Mouse (Mus musculus) kidney, postnatal 4 days (tissue): ENCODE data around the gene Pla1a.
A peak's percentile ranks its signal among the peaks of the same experiment; 100 is the strongest.
"Not testable (repeated sequence)": the region's sequence is repeated elsewhere in the genome, so short reads cannot be mapped to it uniquely, and the experiment has no call there.

ENCODE experiments used
- DNase-seq, 2 experiments: peaks; one replicate each; pipeline ENCODE4 v3.0.0; 2021; ENCODE audit warnings: mixed read lengths in 2 of 2

Gene Pla1a

GRCm38 (mm10) chr16:38432498-38433425 is at the start of gene Pla1a:
Pla1a (minus strand) TSS chr16:38433145.
- DNase-seq: peak in 1 of 2 experiments; percentile 41

- no peak for DNase-seq
Measured at GRCm38 (mm10) chr16:38481327-38481726, 48.4 kb upstream of the Pla1a start.

GRCm38 (mm10) chr16:38478296-38478695 is 45.4 kb upstream of the Pla1a start:
- no peak for DNase-seq

DNA sequence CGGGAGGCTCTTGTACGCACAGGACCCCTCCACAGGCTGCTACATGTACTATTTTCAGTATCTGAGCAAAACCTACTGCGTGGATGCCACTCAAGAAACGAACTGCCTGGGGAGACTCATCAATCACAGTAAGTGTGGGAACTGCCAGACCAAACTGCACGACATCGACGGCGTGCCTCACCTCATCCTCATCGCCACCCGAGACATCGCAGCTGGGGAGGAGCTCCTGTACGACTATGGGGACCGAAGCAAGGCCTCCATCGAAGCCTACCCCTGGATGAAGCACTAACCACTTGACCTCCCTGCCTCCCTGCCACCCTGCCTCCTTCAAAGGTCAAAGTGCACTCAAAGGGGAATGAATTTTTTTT is 44.3 kb upstream of the Pla1a start:
- DNase-seq: not testable (repeated sequence)

DNA sequence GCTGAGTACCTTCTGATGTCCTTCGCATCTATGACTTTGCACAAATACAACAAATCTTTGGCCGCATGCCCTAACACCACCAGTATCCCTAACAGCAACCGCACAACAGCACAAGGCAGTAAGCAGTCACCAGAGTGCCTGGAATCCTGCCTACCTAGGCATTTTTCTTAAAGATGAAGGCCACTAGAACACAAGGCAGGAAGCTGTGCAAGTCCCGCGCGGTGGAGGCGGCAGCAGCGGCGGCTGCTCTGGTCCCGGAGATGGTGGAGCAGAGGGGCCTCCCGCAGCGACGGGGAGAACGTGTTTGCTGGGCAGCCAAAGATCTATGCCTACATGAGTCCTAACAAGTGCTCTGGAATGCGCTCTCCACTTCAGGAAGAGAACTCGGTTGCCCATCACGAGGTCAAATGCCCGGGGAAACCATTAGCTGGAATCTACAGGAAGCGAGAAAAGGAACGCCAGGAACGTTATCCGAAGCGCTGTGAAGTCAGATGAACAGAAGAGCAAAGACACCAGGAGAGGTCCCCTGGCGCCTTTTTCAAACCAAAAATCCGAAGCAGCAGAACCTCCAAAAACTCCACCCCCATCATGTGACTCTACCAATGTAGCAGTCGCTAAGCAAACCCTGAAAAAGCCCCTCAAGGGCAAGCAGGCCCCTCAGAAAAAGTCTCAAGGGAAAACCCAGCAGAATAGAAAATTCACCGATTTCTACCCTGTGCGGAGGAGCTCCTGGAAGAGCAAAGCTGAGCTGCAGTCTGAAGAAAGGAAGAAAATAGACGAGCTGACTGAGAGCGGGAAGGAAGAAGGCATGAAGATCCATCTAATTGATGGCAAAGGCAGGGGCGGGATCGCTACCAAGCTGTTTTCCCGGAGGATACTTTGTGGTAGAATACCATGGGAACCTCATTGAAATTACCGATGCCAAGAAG is 43.6 kb upstream of the Pla1a start:
- peak; percentile 50 to 62 for DNase-seq

GRCm38 (mm10) chr16:38475681-38476311 is 42.9 kb upstream of the Pla1a start:
- DNase-seq: no peak

GRCm38 (mm10) chr16:38474677-38475286 is 41.8 kb upstream of the Pla1a start:
- DNase-seq: no peak

- no peak for DNase-seq
Measured at GRCm38 (mm10) chr16:38473661-38474060, 40.7 kb upstream of the Pla1a start.

- no peak for DNase-seq
Measured at GRCm38 (mm10) chr16:38472507-38472873, 39.5 kb upstream of the Pla1a start.

- DNase-seq: no peak
Measured at GRCm38 (mm10) chr16:38471697-38472506, 39.0 kb upstream of the Pla1a start.

- no peak for DNase-seq
Measured at GRCm38 (mm10) chr16:38469437-38469836, 36.5 kb upstream of the Pla1a start.

- DNase-seq: peak in 1 of 2 experiments; percentile 30
Measured at GRCm38 (mm10) chr16:38468706-38469018, 35.7 kb upstream of the Pla1a start.

- peak in 1 of 2 experiments; percentile 34 for DNase-seq
Measured at GRCm38 (mm10) chr16:38467917-38468705, 35.2 kb upstream of the Pla1a start.

DNA sequence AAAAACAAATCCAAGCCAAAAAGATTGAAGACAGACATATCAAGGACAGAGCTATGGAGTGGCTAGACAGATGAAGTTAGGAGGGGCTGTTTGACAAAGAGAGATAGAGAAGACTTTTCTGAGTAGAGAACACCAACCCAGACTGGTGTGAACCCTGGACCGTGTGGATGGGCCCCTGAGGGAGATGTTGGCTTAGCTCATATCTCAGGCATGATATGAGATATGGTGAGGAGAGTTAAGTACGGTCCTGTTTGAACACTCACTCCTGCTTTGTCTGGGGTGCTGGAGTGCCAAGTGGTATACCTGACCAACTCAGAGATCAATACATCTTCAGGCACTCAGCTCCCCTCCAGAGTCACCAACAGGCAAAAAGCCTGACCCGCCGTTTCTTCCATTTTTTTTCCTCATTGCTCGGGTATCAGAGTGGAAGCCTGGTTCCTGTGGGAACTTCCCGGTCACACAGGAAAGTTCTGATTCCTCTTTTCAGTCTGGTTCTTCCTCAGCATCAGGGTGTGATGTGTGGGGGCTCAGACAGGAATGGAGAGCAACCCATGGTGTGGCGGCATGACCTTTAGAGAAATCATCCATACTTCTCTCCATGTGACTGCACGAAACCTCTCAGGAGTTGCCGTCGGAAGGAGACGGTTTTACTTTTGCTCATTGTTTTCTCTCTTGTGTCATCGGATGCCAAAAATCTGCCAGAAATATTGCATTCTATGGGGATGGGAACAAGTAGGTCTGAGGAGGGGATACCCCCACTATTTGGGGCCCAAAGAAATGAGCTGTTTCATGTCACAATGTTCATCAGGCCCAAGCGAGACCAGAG is 34.4 kb upstream of the Pla1a start:
- DNase-seq: no peak

DNA sequence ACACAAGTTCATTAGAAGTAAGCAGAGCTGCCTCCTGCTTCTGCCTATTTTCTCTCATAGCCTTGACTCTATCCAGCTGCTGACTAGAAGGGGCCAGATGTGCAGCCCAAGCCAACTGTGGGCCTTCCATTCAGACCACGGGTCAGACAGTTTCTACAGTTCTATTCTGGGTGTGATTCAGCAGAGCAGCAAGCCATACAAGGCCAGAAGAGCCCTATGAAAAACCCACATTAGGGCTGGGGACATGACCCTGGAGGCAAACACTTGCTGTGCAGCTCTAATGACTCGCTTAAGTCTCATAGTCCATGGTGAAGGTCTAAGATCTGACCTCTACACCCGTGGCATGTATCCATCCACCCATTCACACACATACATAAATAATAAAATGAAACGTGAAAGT is 33.1 kb upstream of the Pla1a start:
- DNase-seq: no peak

DNA sequence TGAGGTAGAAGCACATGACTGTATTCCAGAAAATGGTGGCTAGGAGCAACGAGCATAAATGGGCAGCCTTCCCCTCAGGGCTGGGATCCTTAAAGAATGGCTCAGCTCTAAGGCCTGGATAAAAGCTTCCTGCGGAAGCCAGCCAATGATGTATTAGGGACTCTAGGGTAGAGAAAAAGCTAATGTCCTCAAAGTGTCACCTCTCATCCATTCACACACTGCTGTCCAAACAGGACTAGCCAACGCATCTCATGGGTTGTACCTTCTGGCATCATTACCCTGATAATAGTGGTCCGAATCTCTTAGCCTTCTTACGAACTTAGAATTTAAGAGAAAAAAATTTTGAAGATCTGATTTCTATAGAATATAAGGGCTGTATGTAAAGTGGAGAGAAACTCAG is 30.4 kb upstream of the Pla1a start:
- DNase-seq: no peak

DNA sequence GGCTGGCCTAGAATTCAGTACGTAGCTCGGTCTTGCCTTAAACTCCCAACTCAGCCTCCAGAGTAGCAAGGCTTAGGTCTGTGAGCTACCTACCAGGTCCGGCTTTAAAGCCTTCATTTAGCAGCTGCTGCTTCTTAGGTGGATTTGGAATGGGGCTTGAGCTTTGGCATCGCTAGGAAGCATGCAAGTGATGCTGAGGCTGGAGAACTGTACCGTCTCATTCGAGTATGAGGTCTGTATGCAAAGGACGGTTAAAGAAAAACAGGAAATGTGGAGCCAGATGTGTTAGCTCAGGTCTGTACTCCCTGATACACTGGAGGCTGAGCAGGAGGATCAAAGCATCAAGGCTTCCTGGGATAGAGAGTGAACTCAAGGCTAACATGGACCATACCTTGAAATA is 29.2 kb upstream of the Pla1a start:
- DNase-seq: no peak

DNA sequence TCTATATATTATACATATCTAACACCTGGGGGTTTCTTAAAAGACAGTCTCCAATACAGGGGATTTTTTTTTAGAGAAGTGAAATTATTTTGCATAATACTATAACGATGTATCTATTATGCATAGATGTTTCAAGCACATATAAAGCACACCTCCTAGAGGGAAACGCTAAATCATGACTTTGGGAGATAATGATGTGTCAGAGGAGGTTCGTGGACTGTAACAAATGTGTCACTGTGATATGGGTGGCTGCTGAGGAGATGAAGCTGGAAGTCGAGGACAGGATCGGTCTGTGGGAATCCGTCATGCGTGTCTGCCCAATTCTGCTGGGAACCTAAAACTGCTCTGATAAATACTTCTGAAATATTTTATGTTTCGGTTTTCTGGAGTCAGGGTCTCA is 28.8 kb upstream of the Pla1a start:
- DNase-seq: no peak

DNA sequence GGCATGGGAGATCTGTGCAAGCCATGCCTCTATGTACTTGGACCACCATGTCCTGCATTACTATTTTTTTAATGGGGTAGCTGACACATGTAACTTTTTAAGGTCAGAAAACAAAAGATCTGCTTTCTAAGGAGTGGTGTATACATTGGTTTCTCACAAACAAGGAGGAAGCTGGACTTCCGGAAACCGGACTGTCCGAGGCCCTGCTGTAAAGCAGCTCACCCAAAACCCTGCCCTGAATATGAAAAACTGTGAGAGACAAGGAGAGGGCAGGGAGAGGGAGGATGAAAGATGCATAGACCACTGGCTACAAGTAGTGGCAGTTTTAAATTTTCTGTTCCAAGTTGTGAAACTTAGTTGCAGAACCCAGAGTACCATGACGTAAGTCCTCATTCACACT is 27.0 kb upstream of the Pla1a start:
- DNase-seq: no peak

DNA sequence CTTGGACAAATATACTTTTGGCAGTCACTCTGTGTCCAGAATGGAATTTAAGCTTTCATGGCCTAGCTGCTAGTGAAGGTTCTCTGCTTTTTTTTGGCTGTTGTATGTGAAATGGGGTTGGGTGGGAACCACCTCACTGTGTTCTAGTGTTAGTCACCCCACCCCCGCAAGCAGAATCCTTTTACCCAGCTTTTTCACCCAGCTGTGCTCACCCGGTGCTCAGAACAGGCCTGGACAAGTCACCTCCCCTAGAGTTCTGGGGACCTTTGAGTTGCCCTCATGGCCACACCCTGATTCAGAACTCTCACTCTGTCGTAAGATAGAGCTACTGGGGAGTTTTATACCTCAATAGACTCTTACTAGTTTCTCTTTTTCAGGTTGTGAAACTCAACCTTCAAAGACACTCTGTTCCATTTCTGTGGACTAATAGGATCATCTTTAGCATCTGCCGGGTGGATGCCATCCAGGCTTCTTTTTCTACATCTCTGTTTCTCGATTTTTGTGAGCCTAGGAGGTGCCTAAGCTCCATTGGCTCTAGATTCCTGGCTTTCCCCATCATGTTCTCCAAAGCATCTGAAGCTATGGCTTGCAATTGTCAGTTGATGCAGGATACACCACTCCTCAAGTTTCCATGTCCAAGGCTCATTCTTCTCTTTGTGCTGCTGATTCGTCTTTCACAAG is 25.8 kb upstream of the Pla1a start:
- DNase-seq: no peak
